Mouse (Mus musculus): ENCODE measurements around the gene Galntl6. TPM values are rescaled to one million over a fixed set of nuclear protein-coding genes. Genes with fewer than 3 reads are reported as not detected.
A peak's percentile ranks its signal among the peaks of the same experiment; 100 is the strongest.

Galntl6 gene
- total and polyA plus RNA-seq, 3 experiments = not detected

DNA sequence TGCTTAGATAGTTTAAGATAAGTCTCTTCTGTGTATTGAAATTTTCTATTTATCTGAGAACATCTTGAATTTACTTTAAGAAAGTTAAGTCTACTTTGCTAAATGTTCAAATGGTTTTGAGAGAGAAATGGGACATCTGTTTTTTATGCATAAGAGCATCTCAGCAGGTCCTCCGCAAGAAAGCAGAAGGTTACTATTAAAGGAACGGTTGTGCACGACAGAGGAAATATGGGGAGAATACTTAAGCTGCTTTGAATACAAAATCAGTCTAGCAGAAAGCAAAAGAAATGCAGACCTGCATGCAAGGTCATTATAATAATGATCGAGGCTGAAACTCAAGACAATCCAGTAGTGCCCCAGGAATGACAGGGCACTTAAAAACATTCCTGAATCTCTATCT lies 621.0 kb downstream of the Galntl6 start:
- no peaks in the 10 kb centered on the region for H3K9me3 ChIP-seq (replicated peaks; ENCODE audit: low read length)
- TF ChIP-seq POLR2AphosphoS2 (IDR thresholded peaks at IDR 0.05; ENCODE audit: low read depth, low read length) (no peak), IRF4 (IDR thresholded peaks at IDR 0.05; ENCODE audit: low read depth, low read length) (no peak), POLR2A (IDR thresholded peaks at IDR 0.05; ENCODE audit: low read depth, low read length) (no peak), ZMIZ1 (IDR thresholded peaks at IDR 0.05; ENCODE audit: low read depth, low read length) (no peak), USF1 (IDR thresholded peaks at IDR 0.05; ENCODE audit: low read depth, low read length) (no peak), ZC3H11A (IDR thresholded peaks at IDR 0.05; ENCODE audit: low read depth, low read length) (no peak), HCFC1 (IDR thresholded peaks at IDR 0.05; ENCODE audit: low read depth, low read length) (no peak), ETS1 (conservative IDR thresholded peaks at IDR 0.05; ENCODE audit: low read depth, low read length) (no peak), RCOR1 (conservative IDR thresholded peaks at IDR 0.05; ENCODE audit: low read depth, low read length) (no peak), MAZ (IDR thresholded peaks at IDR 0.05; ENCODE audit: low read depth, low read length) (no peak), CHD1 (IDR thresholded peaks at IDR 0.05; ENCODE audit: low read depth, low read length) (no peak), PAX5 (IDR thresholded peaks at IDR 0.05; ENCODE audit: low read length) (no peak), MXI1 (IDR thresholded peaks at IDR 0.05; ENCODE audit: low read depth, low read length) (no peak), MAX (IDR thresholded peaks at IDR 0.05; ENCODE audit: low read length) (no peak), MEF2A (IDR thresholded peaks at IDR 0.05; ENCODE audit: borderline replicate concordance, low read depth, low read length) (no peak), SIN3A (IDR thresholded peaks at IDR 0.05; ENCODE audit: low read length) (no peak), TCF12 (IDR thresholded peaks at IDR 0.05; ENCODE audit: low read depth, low read length) (no peak)
- H3K4me1 ChIP-seq (ENCODE audit: control insufficient read depth in 1 of 2, insufficient read depth in 2 of 2) = peaks cover 0 to 6% of the 10 kb centered on the region in 2 experiments; a peak in 1 of 4 replicates
- H3K9ac ChIP-seq (ENCODE audit: insufficient read depth, low read depth) = no peak overlapping the region
- no peak overlapping the region for H3K27ac ChIP-seq (ENCODE audit: insufficient read depth, low read depth)
- no peak overlapping the region for H3K4me3 ChIP-seq (replicated peaks in 1 of 3; ENCODE audit: low read depth in 2 of 3, low read length in 2 of 3, poor library complexity in 1 of 3)
- H3K4me2 ChIP-seq (ENCODE audit: insufficient read depth, low read depth, poor library complexity, severe bottlenecking) = no peak overlapping the region
- DNase-seq (ENCODE audit: extremely low read depth) = peak; percentile 26
- no peaks in the 10 kb centered on the region for H3K36me3 ChIP-seq (replicated peaks in 1 of 2; ENCODE audit: control insufficient read depth in 1 of 2, insufficient read depth in 1 of 2, low read length in 1 of 2)
- dilution Hi-C loops (cut with MboI; ENCODE audit: extremely low pct_ligation_motif_present, extremely low pct_unique_long_range_greater_than_20kb, low sequenced_read_pairs) (no loop called here), in situ Hi-C loops (cut with MboI; ENCODE audit: low pct_ligation_motif_present, low pct_unique_long_range_greater_than_20kb, low sequenced_read_pairs) (no loop called here)
- no peaks in the 10 kb centered on the region for H3K79me2 ChIP-seq (replicated peaks; ENCODE audit: control insufficient read depth, extremely low read depth, insufficient read depth, poor library complexity, severe bottlenecking)
- H3K27me3 ChIP-seq (replicated peaks) = no peaks in the 10 kb centered on the region

DNA sequence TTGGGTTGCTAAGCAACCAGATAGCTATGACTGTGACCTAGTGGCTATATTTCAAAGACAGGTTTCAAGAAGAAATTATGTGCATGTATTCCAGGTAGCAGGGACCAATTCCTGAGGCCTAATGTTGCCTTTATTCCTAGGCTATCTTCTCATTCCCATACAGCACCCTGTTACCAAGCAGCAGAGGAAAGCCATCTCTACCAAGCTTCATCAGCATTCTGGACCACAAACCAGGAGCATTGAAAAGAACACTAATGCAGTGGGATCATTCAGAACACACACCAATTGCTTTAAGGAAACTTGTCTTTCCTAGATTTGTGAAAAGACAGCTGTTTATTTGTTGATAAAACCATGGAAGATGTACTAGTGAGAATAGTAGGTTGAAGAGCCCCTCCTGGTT lies 622.4 kb downstream of the Galntl6 start:
- no peak overlapping the region for H3K4me2 ChIP-seq (ENCODE audit: insufficient read depth, low read depth, poor library complexity, severe bottlenecking)
- in situ Hi-C loops (cut with MboI; ENCODE audit: low pct_ligation_motif_present, low pct_unique_long_range_greater_than_20kb, low sequenced_read_pairs) = no loop called here
- H3K9me3 ChIP-seq (replicated peaks; ENCODE audit: low read length) = no peaks in the 10 kb centered on the region
- no peak overlapping the region for H3K27ac ChIP-seq (ENCODE audit: insufficient read depth, low read depth)
- no peak for DNase-seq (ENCODE audit: extremely low read depth)
- no peak overlapping the region for H3K4me3 ChIP-seq (replicated peaks in 1 of 3; ENCODE audit: low read depth in 2 of 3, low read length in 2 of 3, poor library complexity in 1 of 3)
- H3K27me3 ChIP-seq (replicated peaks) = no peaks in the 10 kb centered on the region
- peaks cover 0 to 6% of the 10 kb centered on the region in 2 experiments; a peak in 1 of 4 replicates for H3K4me1 ChIP-seq (ENCODE audit: control insufficient read depth in 1 of 2, insufficient read depth in 2 of 2)
- TF ChIP-seq HCFC1 (IDR thresholded peaks at IDR 0.05; ENCODE audit: low read depth, low read length) (no peak), ZMIZ1 (IDR thresholded peaks at IDR 0.05; ENCODE audit: low read depth, low read length) (no peak), KAT2A (IDR thresholded peaks at IDR 0.05; ENCODE audit: insufficient replicate concordance, low read length) (no peak), USF1 (IDR thresholded peaks at IDR 0.05; ENCODE audit: low read depth, low read length) (no peak), GABPA (IDR thresholded peaks at IDR 0.05; ENCODE audit: insufficient replicate concordance, low read depth, low read length) (no peak), POLR2AphosphoS2 (IDR thresholded peaks at IDR 0.05; ENCODE audit: low read depth, low read length) (no peak), SMC3 (IDR thresholded peaks at IDR 0.05; ENCODE audit: low read depth, low read length) (no peak), MYC (IDR thresholded peaks at IDR 0.05; ENCODE audit: low read depth, low read length) (no peak), CHD2 (IDR thresholded peaks at IDR 0.05; ENCODE audit: low read length) (no peak), CTCF (conservative IDR thresholded peaks at IDR 0.05 in 1 of 2, IDR thresholded peaks at IDR 0.05 in 1 of 2; ENCODE audit: low read depth in 2 of 2, low read length in 2 of 2) (no peak)
- no peaks in the 10 kb centered on the region for H3K79me2 ChIP-seq (replicated peaks; ENCODE audit: control insufficient read depth, extremely low read depth, insufficient read depth, poor library complexity, severe bottlenecking)
- dilution Hi-C loops (cut with MboI; ENCODE audit: extremely low pct_ligation_motif_present, extremely low pct_unique_long_range_greater_than_20kb, low sequenced_read_pairs) = no loop called here
- H3K36me3 ChIP-seq (replicated peaks in 1 of 2; ENCODE audit: control insufficient read depth in 1 of 2, insufficient read depth in 1 of 2, low read length in 1 of 2) = no peaks in the 10 kb centered on the region
- H3K9ac ChIP-seq (ENCODE audit: insufficient read depth, low read depth) = no peak overlapping the region

All from CH12.LX (cell line).